Mouse (Mus musculus) liver, embryonic 16.5 days (tissue): ENCODE results near the gene Lair1. TPM values are rescaled to one million over a fixed set of nuclear protein-coding genes. Genes with fewer than 3 reads are reported as not detected.

ENCODE experiments used
- polyA plus RNA-seq: library from polyadenylated mRNA; unstranded; fragments of >200 nt; fragmentation: Nextera tagmentation; extraction: Ambion mirVana; gene quantifications from 2 replicates; pipeline ENCODE4 v1.2.1, GENCODE M21; 2015

Gene Lair1
- polyA plus RNA-seq, 1 experiment from 2014 or later = 2.4 TPM

Other genes starting within 250 kb of the Lair1 start
- gene Gm15448, start 237.5 kb downstream of the Lair1 start, polyA plus RNA-seq = 0.14 and 0.18 TPM in 2 replicates
- 2.1 and 2.3 TPM in 2 replicates for gene Pira2, start 218.2 kb downstream of the Lair1 start, polyA plus RNA-seq
- 1.2 and 1.6 TPM in 2 replicates for gene Gm14548, start 165.1 kb downstream of the Lair1 start, polyA plus RNA-seq
- gene Lilra6, start 147.7 kb downstream of the Lair1 start, polyA plus RNA-seq = 1.0 and 1.6 TPM in 2 replicates
- 0.20 and 0.50 TPM in 2 replicates for gene Ttyh1, start 56.2 kb upstream of the Lair1 start, polyA plus RNA-seq
- 20.2 and 23.4 TPM in 2 replicates for gene Leng8, start 73.8 kb upstream of the Lair1 start, polyA plus RNA-seq
- gene Leng9, start 87.2 kb upstream of the Lair1 start, polyA plus RNA-seq = 1.0 and 1.2 TPM in 2 replicates
- 5.5 and 6.7 TPM in 2 replicates for gene Cdc42ep5, start 101.7 kb upstream of the Lair1 start, polyA plus RNA-seq
- 0.92 TPM in 2 replicates for gene Lilra5, start 174.6 kb upstream of the Lair1 start, polyA plus RNA-seq